In the genomic region with DNA sequence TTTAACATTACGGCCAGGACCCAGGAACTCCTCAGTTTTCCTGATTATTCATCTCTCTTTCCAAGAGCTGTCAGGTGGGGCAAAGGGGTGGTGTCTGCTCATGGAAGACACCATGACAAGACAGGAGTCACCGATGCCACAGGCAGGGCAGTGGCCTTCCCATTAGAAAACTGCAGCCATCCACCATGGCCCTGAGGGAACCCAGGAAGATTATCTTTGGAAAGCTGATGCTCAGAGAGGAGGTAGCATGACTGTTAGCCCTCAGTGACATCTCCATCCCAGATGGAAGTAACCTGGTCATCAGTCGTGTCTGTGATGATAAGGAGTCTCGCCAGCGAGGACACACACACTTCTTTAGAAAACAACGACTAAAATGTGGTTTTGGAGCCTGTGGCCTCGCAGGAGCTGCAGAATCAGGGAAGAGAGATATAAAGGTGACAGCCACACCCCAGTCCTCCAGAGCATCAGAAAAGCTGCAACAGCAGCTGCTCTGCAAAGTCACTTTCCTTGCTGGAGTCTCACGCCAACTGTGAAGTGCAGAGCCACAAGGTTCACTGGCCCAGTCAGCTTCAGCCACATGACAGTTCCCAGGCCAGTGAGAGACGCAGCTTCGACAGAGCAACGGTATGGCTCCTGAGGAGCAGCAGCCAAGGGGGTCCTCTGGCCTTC, we compare ENCODE assay signal across 20 mouse cellular contexts.
"Had no signal": no experiment of that assay in that cellular context is flagged by ENCODE, and none has a peak within 500 bp of the region (broad histone marks: within the 10 kb centered on the region; RNA-seq: fewer than 3 reads in every experiment).

No protein-coding gene starts in this region.

- H3K4me2 ChIP-seq: limb, embryonic 13.5 days; liver, embryonic 13.5 days; neural tube, embryonic 12.5 days had no signal

- H3K4me3 ChIP-seq: layer of hippocampus, adult 2 months; limb, embryonic 10.5 days; limb, embryonic 13.5 days; liver, embryonic 13.5 days; midbrain, embryonic 10.5 days; neural tube, embryonic 12.5 days had no signal

- H3K27ac ChIP-seq: kidney, postnatal 0 days; limb, embryonic 10.5 days; limb, embryonic 13.5 days; liver, embryonic 13.5 days; midbrain, embryonic 10.5 days; neural tube, embryonic 12.5 days; stomach, postnatal 0 days had no signal

- H3K27me3 ChIP-seq: limb, embryonic 13.5 days; liver, embryonic 13.5 days; neural tube, embryonic 12.5 days had no signal

- H3K9me3 ChIP-seq: limb, embryonic 10.5 days; limb, embryonic 13.5 days; liver, embryonic 13.5 days; midbrain, embryonic 10.5 days; neural tube, embryonic 12.5 days had no signal

- H3K9ac ChIP-seq: limb, embryonic 13.5 days; liver, embryonic 13.5 days; neural tube, embryonic 12.5 days had no signal

- H3K36me3 ChIP-seq: liver, embryonic 13.5 days had no signal

- H3K4me1 ChIP-seq: liver, embryonic 13.5 days had no signal

- DNase-seq: kidney, adult 2 months; kidney, postnatal 25 days; layer of hippocampus, adult 9-11 months; liver; liver, embryonic 13.5 days; lung, adult 2 months; lung, postnatal 14 days; lung, postnatal 4 days; midbrain, embryonic 14.5 days; retina, postnatal 1 day; right cerebral cortex, postnatal 4 days; thymus, adult 18-20 months; thymus, postnatal 36 days had no signal
